Mouse (Mus musculus) midbrain, embryonic 13.5 days (tissue): ENCODE data around the gene Asb6. TPM values are rescaled to one million over a fixed set of nuclear protein-coding genes. Genes with fewer than 3 reads are reported as not detected.

Experiments
- ATAC-seq: fragments of 200-750 bp; cut with Nextera tagmentation; 2 replicates; pipeline ENCODE4 v1.8.0; 2017; ENCODE audit warnings: mild to moderate bottlenecking, moderate TSS enrichment, moderate library complexity
- H3K27ac ChIP-seq: fragments of 300-500 bp; sonication (generic); 2 replicates; pipeline ENCODE4 v1.5.1; 2015; ENCODE audit warnings: inconsistent platforms, mild to moderate bottlenecking, moderate library complexity
- H3K27me3 ChIP-seq: fragments of 300-500 bp; sonication (generic); 2 replicates; pipeline ENCODE4 v1.6.1; 2015; ENCODE audit warnings: mild to moderate bottlenecking, inconsistent platforms
- H3K36me3 ChIP-seq: fragments of 300-500 bp; sonication (generic); 2 replicates; pipeline ENCODE4 v1.6.1; 2015; ENCODE audit warnings: mild to moderate bottlenecking, inconsistent platforms
- H3K4me1 ChIP-seq: fragments of 300-500 bp; sonication (generic); replicated peaks from 2 replicates; pipeline ENCODE4 v1.6.1; 2015; ENCODE audit warnings: inconsistent platforms
- H3K4me2 ChIP-seq: fragments of 300-500 bp; sonication (generic); replicated peaks from 2 replicates; pipeline ENCODE4 v1.6.1; 2015; ENCODE audit warnings: moderate library complexity, mild to moderate bottlenecking, inconsistent platforms
- H3K4me3 ChIP-seq: fragments of 300-500 bp; sonication (generic); replicated peaks from 2 replicates; pipeline ENCODE4 v1.5.1; 2015; ENCODE audit warnings: mild to moderate bottlenecking, inconsistent platforms
- H3K9ac ChIP-seq: fragments of 300-500 bp; sonication (generic); replicated peaks from 2 replicates; pipeline ENCODE4 v1.6.1; 2015; ENCODE audit warnings: mild to moderate bottlenecking, inconsistent platforms
- H3K9me3 ChIP-seq: fragments of 300-500 bp; sonication (generic); 2 replicates; pipeline ENCODE4 v1.6.1; 2016; ENCODE audit warnings: mild to moderate bottlenecking, inconsistent platforms
- WGBS: fragments of 180-500 bp; shearing (Covaris S2); methylation state at CpG from one replicate; pipeline ENCODE4 v1.1.7; 2015; 5-methylcytosine and 5-hydroxymethylcytosine counted together
- polyA plus RNA-seq: library from polyadenylated mRNA; unstranded; fragments of >200 nt; fragmentation: Nextera tagmentation; extraction: Ambion mirVana; gene quantifications from 2 replicates; pipeline ENCODE4 v1.2.1, GENCODE M21; 2015

Asb6 gene
- polyA plus RNA-seq, 1 experiment from 2014 or later: 41.7 TPM

- peak within 1 kb of the TSS; percentile 85 for H3K4me3 ChIP-seq
- H3K9ac ChIP-seq: peak within 1 kb of the TSS; percentile 96
- H3K4me2 ChIP-seq: peak within 1 kb of the TSS; percentile 92
- peaks cover 31% of the 10 kb centered on the region for H3K4me1 ChIP-seq
- no peaks in the 10 kb centered on the region for H3K9me3 ChIP-seq
- H3K27me3 ChIP-seq: peaks cover 8% of the 10 kb centered on the region
- peaks cover 11% of the 10 kb centered on the region for H3K36me3 ChIP-seq
- ATAC-seq: peak; percentile 97
- under 1% methylated on average over 41 of the region's 44 CpGs for WGBS
- H3K27ac ChIP-seq: peak within 1 kb of the TSS; percentile 82
Observed at GRCm38 (mm10) chr2:30807648-30808295, 22.4 kb downstream of the Asb6 start, which contains the start of gene Ntmt1. Gene Ntmt1, plus strand, starts transcription at chr2:30807826.

GRCm38 (mm10) chr2:30807147-30807647 lies 22.9 kb downstream of the Asb6 start:
- H3K36me3 ChIP-seq: peaks cover 5% of the 10 kb centered on the region

GRCm38 (mm10) chr2:30805983-30806382 lies 24.1 kb downstream of the Asb6 start:
- H3K27me3 ChIP-seq: peaks cover 26% of the 10 kb centered on the region
- ATAC-seq: no peak
- 0 out of 2 replicates have a peak, but pooled peaks cover 2% of the 10 kb centered on the region for H3K36me3 ChIP-seq
- no peak overlapping the region for H3K27ac ChIP-seq
- 99% methylated on average over 2 of the region's 2 CpGs for WGBS
- peaks cover 38% of the 10 kb centered on the region for H3K4me1 ChIP-seq
- no peak overlapping the region for H3K9ac ChIP-seq
- H3K4me2 ChIP-seq: no peak overlapping the region
- H3K4me3 ChIP-seq: no peak overlapping the region
- no peaks in the 10 kb centered on the region for H3K9me3 ChIP-seq

More at GRCm38 (mm10) chr2:30807147-30807647, 22.9 kb downstream of the Asb6 start:
- Histone ChIP-seq H3K4me1 (peaks cover 31% of the 10 kb centered on the region), H3K9ac (peak overlapping the region; percentile 96), H3K4me3 (peak overlapping the region; percentile 85), H3K27ac (peak overlapping the region; percentile 82), H3K27me3 (peaks cover 14% of the 10 kb centered on the region), H3K4me2 (peak overlapping the region; percentile 92), H3K9me3 (no peaks in the 10 kb centered on the region)
- WGBS: 4% methylated on average over 28 of the region's 28 CpGs
- ATAC-seq: no peak

- no peak within 1 kb of the TSS for H3K4me3 ChIP-seq
- no peak within 1 kb of the TSS for H3K4me2 ChIP-seq
- H3K27me3 ChIP-seq: peaks cover 48% of the 10 kb centered on the region
- ATAC-seq: no peak
- H3K27ac ChIP-seq: no peak within 1 kb of the TSS
- H3K4me1 ChIP-seq: peaks cover 26% of the 10 kb centered on the region
- WGBS: 78% methylated on average over 3 of the region's 3 CpGs
- no peaks in the 10 kb centered on the region for H3K9me3 ChIP-seq
- no peak within 1 kb of the TSS for H3K9ac ChIP-seq
- H3K36me3 ChIP-seq: no peaks in the 10 kb centered on the region
Observed at GRCm38 (mm10) chr2:30803604-30804003, 26.5 kb downstream of the Asb6 start, which contains the start of gene 1700001O22Rik. Gene 1700001O22Rik, minus strand, starts transcription at chr2:30803661.

DNA sequence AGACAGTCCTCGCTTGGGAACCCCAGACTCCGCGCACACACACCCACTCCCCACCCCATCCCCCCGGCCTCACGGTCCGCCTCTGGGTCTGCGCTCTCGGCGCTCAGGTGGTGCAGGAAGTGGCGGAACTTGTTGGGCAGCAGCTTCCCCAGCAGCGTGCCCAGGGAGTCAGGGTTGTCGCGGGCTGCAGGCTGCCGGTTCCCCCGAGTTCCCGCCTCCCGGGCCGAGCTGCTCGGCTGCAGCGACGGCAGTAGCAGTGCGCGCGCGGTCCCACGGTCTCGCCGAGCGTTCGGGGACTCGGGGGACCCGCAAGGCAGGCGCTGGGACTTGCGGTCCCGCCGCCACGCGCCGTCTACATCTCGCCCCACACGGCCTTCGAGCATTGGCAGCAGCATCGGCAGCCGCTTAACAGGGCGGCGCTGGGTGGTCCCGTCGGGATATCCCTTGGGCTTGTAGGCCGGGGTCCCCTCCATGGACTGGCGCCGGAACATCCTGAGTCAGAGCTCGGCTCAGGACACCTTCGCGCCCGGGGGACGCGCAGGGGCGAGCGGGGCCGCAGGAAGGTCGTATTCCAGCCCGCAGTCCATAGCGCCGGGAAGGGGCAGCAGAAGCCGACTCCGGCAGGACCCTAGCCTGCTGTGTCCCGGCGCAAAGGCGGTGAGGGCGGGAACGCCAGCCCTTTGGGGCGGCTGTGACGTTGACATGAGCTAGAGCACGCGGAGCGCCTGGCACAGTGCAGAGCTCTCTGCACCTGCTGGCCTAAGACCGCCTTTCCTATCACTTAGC lies 28.9 kb downstream of the Asb6 start:
- under 1% methylated on average over 77 of the region's 77 CpGs for WGBS
- ATAC-seq: peak; percentile 55; the same call in 1 of the 2 replicates
- Histone ChIP-seq H3K27me3 (peaks cover 48% of the 10 kb centered on the region), H3K9me3 (no peaks in the 10 kb centered on the region), H3K4me1 (peaks cover 33% of the 10 kb centered on the region), H3K27ac (no peak overlapping the region), H3K4me3 (peak overlapping the region; percentile 47), H3K36me3 (no peaks in the 10 kb centered on the region), H3K4me2 (peak overlapping the region; percentile 84), H3K9ac (peak overlapping the region; percentile 67)

GRCm38 (mm10) chr2:30800671-30801066 lies 29.5 kb downstream of the Asb6 start:
- Histone ChIP-seq H3K4me2 (peak overlapping the region; percentile 84), H3K27me3 (peaks cover 48% of the 10 kb centered on the region), H3K9me3 (no peaks in the 10 kb centered on the region), H3K36me3 (no peaks in the 10 kb centered on the region), H3K4me3 (peak overlapping the region; percentile 47), H3K4me1 (peaks cover 39% of the 10 kb centered on the region), H3K27ac (no peak overlapping the region), H3K9ac (peak overlapping the region; percentile 67)
- 40% methylated on average over 7 of the region's 7 CpGs for WGBS
- ATAC-seq: no peak

- peaks cover 47% of the 10 kb centered on the region for H3K4me1 ChIP-seq
- no peak for ATAC-seq
- H3K27ac ChIP-seq: no peak overlapping the region
- H3K9ac ChIP-seq: no peak overlapping the region
- H3K36me3 ChIP-seq: no peaks in the 10 kb centered on the region
- WGBS: 88% methylated on average over 3 of the region's 3 CpGs
- no peak overlapping the region for H3K4me3 ChIP-seq
- peaks cover 48% of the 10 kb centered on the region for H3K27me3 ChIP-seq
- H3K9me3 ChIP-seq: no peaks in the 10 kb centered on the region
- H3K4me2 ChIP-seq: no peak overlapping the region
Observed at GRCm38 (mm10) chr2:30799456-30799855, 30.7 kb downstream of the Asb6 start.

DNA sequence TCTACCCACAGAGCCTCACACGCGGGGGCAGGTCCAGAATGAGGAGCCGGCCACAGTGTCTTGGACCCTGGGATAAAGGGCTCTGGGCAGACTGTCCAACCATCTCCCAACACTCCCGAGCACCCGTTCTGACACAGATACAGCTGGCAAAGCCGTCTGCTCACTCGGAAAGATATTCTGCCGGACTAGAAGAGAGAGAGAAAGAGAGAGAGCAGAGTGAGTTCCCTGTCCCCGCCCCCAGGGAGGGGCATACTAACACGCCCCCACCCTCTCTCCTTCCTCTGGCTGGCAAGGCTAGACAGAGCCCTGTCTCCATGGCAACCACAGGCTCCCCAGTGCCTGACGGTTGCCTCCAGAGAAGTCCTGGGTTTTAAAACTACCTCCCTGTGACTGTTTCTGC lies 33.8 kb downstream of the Asb6 start:
- Histone ChIP-seq H3K9me3 (no peaks in the 10 kb centered on the region), H3K4me3 (peak overlapping the region; percentile 13), H3K4me1 (peaks cover 50% of the 10 kb centered on the region), H3K4me2 (peak overlapping the region; percentile 44), H3K36me3 (no peaks in the 10 kb centered on the region), H3K27me3 (peaks cover 25% of the 10 kb centered on the region), H3K9ac (peak overlapping the region; percentile 28), H3K27ac (peak overlapping the region; percentile 77)
- WGBS: 4% methylated on average over 11 of the region's 11 CpGs
- ATAC-seq: peak; percentile 74

- peak overlapping the region; percentile 77 for H3K27ac ChIP-seq
- H3K27me3 ChIP-seq: peaks cover 20% of the 10 kb centered on the region
- no peak overlapping the region for H3K4me3 ChIP-seq
- peak overlapping the region; percentile 44 for H3K4me2 ChIP-seq
- H3K9me3 ChIP-seq: no peaks in the 10 kb centered on the region
- peak; percentile 7 for ATAC-seq
- H3K4me1 ChIP-seq: peaks cover 45% of the 10 kb centered on the region
- 46% methylated on average over 5 of the region's 5 CpGs for WGBS
- H3K36me3 ChIP-seq: no peaks in the 10 kb centered on the region
- H3K9ac ChIP-seq: peak overlapping the region; percentile 28
Observed at GRCm38 (mm10) chr2:30795889-30796275, 34.3 kb downstream of the Asb6 start.

DNA sequence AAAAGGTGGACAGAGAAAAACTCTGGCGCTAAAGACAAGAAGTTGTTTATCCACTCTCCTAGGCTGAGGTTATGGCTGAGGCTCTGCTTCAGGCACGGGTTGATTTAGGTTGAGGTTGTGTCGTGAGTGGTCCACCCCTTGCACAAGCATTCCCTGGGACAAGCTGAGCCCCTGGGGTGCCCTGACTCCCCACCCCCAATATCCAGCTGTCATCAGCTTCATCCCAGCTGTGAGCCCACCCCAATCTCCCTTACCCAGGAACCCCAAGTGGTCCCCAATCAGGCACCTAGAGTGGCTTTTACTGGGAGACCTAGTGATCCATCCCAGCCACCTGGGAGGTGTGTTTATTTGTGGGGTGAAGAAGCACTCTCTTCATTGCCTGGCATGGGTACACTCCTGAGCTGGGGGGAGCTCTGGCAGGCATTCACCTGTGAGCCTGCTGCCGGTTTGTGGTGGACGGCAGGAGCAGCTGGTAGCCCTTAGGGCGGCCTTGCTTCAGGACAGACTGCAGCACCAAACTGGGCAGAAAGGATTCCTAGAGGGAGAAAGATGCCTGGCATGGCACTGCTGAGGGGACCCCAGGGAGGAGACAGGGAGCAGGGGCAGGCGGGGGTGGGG lies 34.8 kb downstream of the Asb6 start:
- H3K9me3 ChIP-seq: no peaks in the 10 kb centered on the region; the same call in 1 of the 2 replicates
- H3K27ac ChIP-seq: peak overlapping the region; percentile 77
- WGBS: 56% methylated on average over 7 of the region's 7 CpGs
- no peak overlapping the region for H3K4me3 ChIP-seq
- peaks cover 41% of the 10 kb centered on the region for H3K4me1 ChIP-seq
- H3K27me3 ChIP-seq: peaks cover 15% of the 10 kb centered on the region
- peak overlapping the region; percentile 57; the same call in 1 of the 2 replicates for H3K4me2 ChIP-seq
- ATAC-seq: no peak; the same call in 1 of the 2 replicates
- peak overlapping the region; percentile 28; the same call in 1 of the 2 replicates for H3K9ac ChIP-seq
- no peaks in the 10 kb centered on the region for H3K36me3 ChIP-seq

GRCm38 (mm10) chr2:30794179-30795108 lies 35.7 kb downstream of the Asb6 start:
- peaks cover 6% of the 10 kb centered on the region; the same call in 1 of the 2 replicates for H3K27me3 ChIP-seq
- peaks cover 34% of the 10 kb centered on the region for H3K4me1 ChIP-seq
- 0 out of 2 replicates have a peak overlapping the region, but pooled peaks have one; percentile 34 for H3K9ac ChIP-seq
- H3K36me3 ChIP-seq: no peaks in the 10 kb centered on the region
- peak overlapping the region; percentile 57 for H3K4me2 ChIP-seq
- H3K4me3 ChIP-seq: peak overlapping the region; percentile 34
- 6% methylated on average over 48 of the region's 48 CpGs for WGBS
- H3K27ac ChIP-seq: peak overlapping the region; percentile 77
- H3K9me3 ChIP-seq: no peaks in the 10 kb centered on the region; the same call in 1 of the 2 replicates
- ATAC-seq: peak; percentile 73
